Mouse (Mus musculus) erythroblast, embryonic 14.5 days (primary cell): ENCODE data around the gene Krtap1-5. TPM values are rescaled to one million over a fixed set of nuclear protein-coding genes. Genes with fewer than 3 reads are reported as not detected.

Experiments
- H3K27me3 ChIP-seq: 2 replicates; pipeline ENCODE4 v1.6.1; 2012; ENCODE audit warnings: inconsistent platforms; ENCODE audit not compliant: control insufficient read depth
- H3K36me3 ChIP-seq: 2 replicates; pipeline ENCODE4 v1.6.1; 2012; ENCODE audit warnings: mild to moderate bottlenecking, inconsistent platforms; ENCODE audit not compliant: control insufficient read depth
- H3K4me1 ChIP-seq: 2 replicates; pipeline ENCODE4 v1.6.1; 2012; ENCODE audit warnings: inconsistent platforms; ENCODE audit not compliant: control insufficient read depth
- H3K4me3 ChIP-seq: replicated peaks from 2 replicates; pipeline ENCODE3; 2012; ENCODE audit warnings: moderate library complexity, mild to moderate bottlenecking, inconsistent platforms
- H3K9me3 ChIP-seq: 2 replicates; pipeline ENCODE4 v1.6.1; 2012; ENCODE audit warnings: low read length, inconsistent platforms, mixed read lengths; ENCODE audit not compliant: control insufficient read depth
- GATA1 ChIP-seq: IDR thresholded peaks from 2 replicates; pipeline ENCODE4 v1.6.1; 2012; ENCODE audit warnings: low read length, inconsistent platforms, mixed read lengths
- TAL1 ChIP-seq: IDR thresholded peaks from 3 replicates; pipeline ENCODE4 v1.6.1; 2012; ENCODE audit warnings: low read length, inconsistent platforms, mixed read lengths
- polyA plus RNA-seq: library from polyadenylated mRNA; stranded (reverse); fragments of >175 nt; gene quantifications from 2 replicates; pipeline ENCODE4 v1.2.3, GENCODE M21; 2012

Krtap1-5 gene
- polyA plus RNA-seq, 1 experiment: not detected

GRCm38 (mm10) chr11:99583245-99583704, 2.5 kb upstream of the Krtap1-5 start, which contains the start of gene Krtap1-4:
TSS of gene Krtap1-4 (minus strand) at chr11:99583654.
- Histone ChIP-seq H3K36me3 (no peaks in the 10 kb centered on the region), H3K9me3 (peaks cover 3% of the 10 kb centered on the region), H3K27me3 (no peaks in the 10 kb centered on the region), H3K4me3 (no peak within 1 kb of the TSS), H3K4me1 (no peaks in the 10 kb centered on the region)
- TF ChIP-seq TAL1 (no peak), GATA1 (no peak)

GRCm38 (mm10) chr11:99581564-99581963, 748 bp upstream of the Krtap1-5 start:
- peaks cover 3% of the 10 kb centered on the region for H3K9me3 ChIP-seq
- no peak for TF ChIP-seq TAL1
- TF ChIP-seq GATA1: no peak
- H3K4me1 ChIP-seq: no peaks in the 10 kb centered on the region
- no peaks in the 10 kb centered on the region for H3K27me3 ChIP-seq
- H3K36me3 ChIP-seq: no peaks in the 10 kb centered on the region
- no peak overlapping the region for H3K4me3 ChIP-seq

GRCm38 (mm10) chr11:99581051-99581450, 235 bp upstream of the Krtap1-5 start:
- no peak for TF ChIP-seq GATA1
- TF ChIP-seq TAL1: no peak
- Histone ChIP-seq H3K9me3 (peaks cover 3% of the 10 kb centered on the region), H3K27me3 (no peaks in the 10 kb centered on the region), H3K4me3 (no peak overlapping the region), H3K4me1 (no peaks in the 10 kb centered on the region), H3K36me3 (no peaks in the 10 kb centered on the region)

GRCm38 (mm10) chr11:99574106-99574505, 6.7 kb downstream of the Krtap1-5 start:
- H3K4me1 ChIP-seq: no peaks in the 10 kb centered on the region
- no peak overlapping the region for H3K4me3 ChIP-seq
- H3K27me3 ChIP-seq: no peaks in the 10 kb centered on the region
- H3K36me3 ChIP-seq: no peaks in the 10 kb centered on the region
- TF ChIP-seq GATA1: no peak
- TF ChIP-seq TAL1: no peak
- no peaks in the 10 kb centered on the region for H3K9me3 ChIP-seq

GRCm38 (mm10) chr11:99573164-99573563, 7.7 kb downstream of the Krtap1-5 start:
- TF ChIP-seq GATA1 (no peak), TAL1 (no peak)
- Histone ChIP-seq H3K4me3 (no peak overlapping the region), H3K4me1 (no peaks in the 10 kb centered on the region), H3K36me3 (no peaks in the 10 kb centered on the region), H3K27me3 (no peaks in the 10 kb centered on the region), H3K9me3 (no peaks in the 10 kb centered on the region)

GRCm38 (mm10) chr11:99566530-99566929, 14.3 kb downstream of the Krtap1-5 start, which contains the start of gene Krtap3-1:
TSS of gene Krtap3-1 (minus strand) at chr11:99566630.
- TF ChIP-seq TAL1 (no peak), GATA1 (no peak)
- Histone ChIP-seq H3K27me3 (no peaks in the 10 kb centered on the region), H3K4me1 (no peaks in the 10 kb centered on the region), H3K36me3 (no peaks in the 10 kb centered on the region), H3K4me3 (no peak within 1 kb of the TSS), H3K9me3 (0 out of 2 replicates have a peak, but pooled peaks cover 2% of the 10 kb centered on the region)

- H3K27me3 ChIP-seq: no peaks in the 10 kb centered on the region
- H3K36me3 ChIP-seq: no peaks in the 10 kb centered on the region
- no peak overlapping the region for H3K4me3 ChIP-seq
- no peaks in the 10 kb centered on the region for H3K4me1 ChIP-seq
- TF ChIP-seq TAL1 (no peak), GATA1 (no peak)
- 0 out of 2 replicates have a peak, but pooled peaks cover 2% of the 10 kb centered on the region for H3K9me3 ChIP-seq
These were observed 18.2 kb downstream of the Krtap1-5 start for GRCm38 (mm10) chr11:99562580-99562979.

GRCm38 (mm10) chr11:99559366-99559765, 21.4 kb downstream of the Krtap1-5 start, which contains the start of gene Gm11939:
TSS of gene Gm11939 (minus strand) at chr11:99559466.
- Histone ChIP-seq H3K36me3 (no peaks in the 10 kb centered on the region), H3K9me3 (no peaks in the 10 kb centered on the region), H3K4me3 (no peak within 1 kb of the TSS), H3K4me1 (no peaks in the 10 kb centered on the region), H3K27me3 (no peaks in the 10 kb centered on the region)
- TF ChIP-seq TAL1 (no peak), GATA1 (no peak)

GRCm38 (mm10) chr11:99557976-99558745, 22.7 kb downstream of the Krtap1-5 start:
- no peak overlapping the region for H3K4me3 ChIP-seq
- no peaks in the 10 kb centered on the region for H3K4me1 ChIP-seq
- no peaks in the 10 kb centered on the region for H3K27me3 ChIP-seq
- TF ChIP-seq GATA1 (no peak), TAL1 (no peak)
- H3K9me3 ChIP-seq: no peaks in the 10 kb centered on the region
- no peaks in the 10 kb centered on the region for H3K36me3 ChIP-seq
